Mouse (Mus musculus) forelimb bud, embryonic 11.5 days (tissue): ENCODE data around the gene Klc1.

Experiments
- DNase-seq: peaks from one replicate; pipeline ENCODE4 v3.0.0-alpha.2; 2012; ENCODE audit warnings: low read depth, low spot score

Klc1 gene

DNA sequence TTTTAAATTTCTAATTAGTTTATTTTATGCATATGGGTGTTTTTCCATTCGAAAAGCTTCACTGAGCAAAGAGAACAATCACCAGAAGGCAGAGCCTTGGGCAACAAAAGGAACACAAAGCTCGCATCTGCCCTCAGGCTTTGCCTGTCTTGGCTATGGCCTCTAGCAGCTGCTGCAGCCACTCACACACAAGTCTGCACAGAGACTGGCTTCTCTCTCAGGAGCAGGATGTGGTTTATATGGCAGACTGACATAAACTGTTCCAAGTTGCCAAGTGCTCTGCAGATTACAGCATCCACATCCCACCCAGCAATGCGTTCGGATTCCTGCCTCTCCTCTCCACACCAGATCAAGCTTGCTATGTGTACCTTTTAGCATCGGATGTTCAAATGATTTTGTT lies 93.1 kb downstream of the Klc1 start:
- DNase-seq: no peak

DNA sequence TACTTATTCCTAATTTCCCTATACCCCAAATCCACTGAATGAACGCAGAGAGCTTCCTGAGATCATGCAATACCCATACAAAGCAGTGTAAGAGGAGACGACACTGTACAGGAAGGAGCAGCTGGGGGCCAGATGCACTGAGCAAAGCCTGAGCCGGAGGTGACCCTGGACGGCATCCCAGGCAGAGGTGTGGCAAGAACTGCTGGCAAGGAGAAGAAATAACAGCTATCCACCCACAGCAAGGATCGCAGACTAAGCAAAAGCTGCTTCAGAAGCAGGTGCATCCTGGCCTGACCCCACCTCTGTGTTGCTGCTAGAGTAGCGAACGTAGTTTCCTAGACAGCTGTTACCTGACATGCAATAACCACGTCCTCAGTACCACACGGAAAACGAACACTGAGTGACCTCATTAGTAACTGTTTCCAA lies 94.4 kb downstream of the Klc1 start:
- peak; percentile 17 for DNase-seq

DNA sequence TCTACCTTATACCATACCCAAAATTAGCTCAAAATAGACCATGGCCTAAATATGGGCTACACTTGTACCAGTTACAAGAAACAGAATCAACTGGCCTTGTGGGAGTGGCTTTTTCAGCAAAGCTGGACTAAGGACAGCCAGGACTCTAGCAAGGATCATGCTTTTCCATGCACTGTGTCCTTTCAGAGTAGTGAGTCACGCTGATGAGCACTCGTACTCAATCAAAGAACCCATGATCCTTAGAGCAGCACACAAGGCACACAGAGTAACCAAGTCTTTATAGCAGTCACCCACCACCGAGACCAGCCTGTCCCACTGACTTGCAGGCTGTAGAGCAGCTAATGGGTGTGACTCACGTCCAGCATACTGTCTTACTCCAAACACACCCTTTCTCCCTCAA lies 94.9 kb downstream of the Klc1 start:
- DNase-seq: no peak

DNA sequence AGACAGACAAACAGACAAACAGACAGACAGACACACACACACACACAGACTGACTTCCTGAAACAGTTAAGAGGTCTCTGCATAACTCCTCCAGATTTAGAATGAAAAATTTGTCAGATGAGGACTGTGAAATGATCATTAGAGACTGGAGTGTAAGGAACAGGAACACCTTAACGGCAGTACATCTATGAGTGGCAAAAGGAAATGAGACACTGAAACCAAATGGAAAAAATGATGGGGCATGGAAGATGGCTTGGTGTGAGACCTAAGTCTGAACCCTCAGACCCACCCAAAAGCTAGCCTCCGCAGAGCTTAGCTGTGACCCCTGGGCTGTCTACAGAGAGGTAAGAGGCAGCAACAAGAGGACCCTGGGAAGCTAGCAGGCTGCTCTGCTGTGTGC lies 96.8 kb downstream of the Klc1 start:
- DNase-seq: no peak
